Mouse (Mus musculus) lung, embryonic 14.5 days (tissue): ENCODE data around the gene Snx1. TPM values are rescaled to one million over a fixed set of nuclear protein-coding genes. Genes with fewer than 3 reads are reported as not detected.

Source experiments
- ATAC-seq: fragments of 200-750 bp; cut with Nextera tagmentation; 2 replicates; pipeline ENCODE4 v1.8.0; 2017; ENCODE audit warnings: mild to moderate bottlenecking, moderate TSS enrichment, moderate library complexity; ENCODE audit not compliant: insufficient read depth
- DNase-seq: peaks from one replicate; pipeline ENCODE4 v3.0.0-alpha.2; 2015
- H3K27ac ChIP-seq: fragments of 300-500 bp; sonication (generic); 2 replicates; pipeline ENCODE4 v1.5.1; 2014; ENCODE audit warnings: low read depth, mild to moderate bottlenecking, moderate library complexity
- H3K27me3 ChIP-seq: fragments of 300-500 bp; sonication (generic); 2 replicates; pipeline ENCODE4 v1.6.1; 2014; ENCODE audit warnings: low read length, control low read depth; ENCODE audit not compliant: insufficient read depth
- H3K36me3 ChIP-seq: fragments of 300-500 bp; sonication (generic); 2 replicates; pipeline ENCODE4 v1.6.1; 2014; ENCODE audit warnings: control low read depth; ENCODE audit not compliant: insufficient read depth
- H3K4me1 ChIP-seq: fragments of 300-500 bp; sonication (generic); 2 replicates; pipeline ENCODE4 v1.6.1; 2014; ENCODE audit warnings: antibody characterized with exemption, control low read depth; ENCODE audit not compliant: insufficient read depth
- H3K4me2 ChIP-seq: fragments of 300-500 bp; sonication (generic); 2 replicates; pipeline ENCODE4 v1.6.1; 2014; ENCODE audit warnings: mild to moderate bottlenecking
- H3K4me3 ChIP-seq: fragments of 300-500 bp; sonication (generic); 2 replicates; pipeline ENCODE4 v1.5.1; 2014; ENCODE audit warnings: low read depth, low read length
- H3K9ac ChIP-seq: fragments of 300-500 bp; sonication (generic); 2 replicates; pipeline ENCODE4 v1.6.1; 2014
- H3K9me3 ChIP-seq: fragments of 300-500 bp; sonication (generic); 2 replicates; pipeline ENCODE4 v1.6.1; 2016; ENCODE audit warnings: low read depth, low read length, control low read depth
- CTCF ChIP-seq: IDR thresholded peaks from 2 replicates; pipeline ENCODE4 v1.5.1; 2016; ENCODE audit warnings: antibody characterized with exemption, low read depth
- WGBS: fragments of 180-500 bp; shearing (Covaris S2); extraction: QIAGEN DNeasy Blood & Tissue Kit; methylation state at CpG from one replicate; pipeline ENCODE4 v1.1.7; 2014; 5-methylcytosine and 5-hydroxymethylcytosine counted together
- polyA plus RNA-seq: library from polyadenylated mRNA; unstranded; fragments of >200 nt; fragmentation: Nextera tagmentation; extraction: Ambion mirVana; gene quantifications from 2 replicates; pipeline ENCODE4 v1.2.1, GENCODE M21; 2014

The Snx1 gene
- polyA plus RNA-seq, 1 experiment from 2014 or later: 116 TPM

GRCm38 (mm10) chr9:66120945-66121344 is 5.4 kb downstream of the Snx1 start:
- no peaks in the 10 kb centered on the region for H3K27me3 ChIP-seq
- no peak overlapping the region for H3K9ac ChIP-seq
- no peak overlapping the region for H3K27ac ChIP-seq
- H3K4me1 ChIP-seq: no peaks in the 10 kb centered on the region; the same call in 1 of the 2 replicates
- peaks cover 3% of the 10 kb centered on the region; the same call in 1 of the 2 replicates for H3K36me3 ChIP-seq
- ATAC-seq (no peak), DNase-seq (no peak)
- WGBS: 72% methylated on average over 3 of the region's 3 CpGs
- no peak overlapping the region for H3K4me2 ChIP-seq
- TF ChIP-seq CTCF: no peak
- no peaks in the 10 kb centered on the region for H3K9me3 ChIP-seq
- no peak overlapping the region for H3K4me3 ChIP-seq

GRCm38 (mm10) chr9:66120106-66120505 is 6.3 kb downstream of the Snx1 start:
- ATAC-seq (no peak), DNase-seq (no peak)
- TF ChIP-seq CTCF: no peak
- H3K9me3 ChIP-seq: no peaks in the 10 kb centered on the region
- H3K36me3 ChIP-seq: peaks cover 3% of the 10 kb centered on the region; the same call in 1 of the 2 replicates
- no peak overlapping the region for H3K9ac ChIP-seq
- 88% methylated on average over 4 of the region's 4 CpGs for WGBS
- no peak overlapping the region for H3K27ac ChIP-seq
- H3K27me3 ChIP-seq: no peaks in the 10 kb centered on the region
- H3K4me3 ChIP-seq: no peak overlapping the region
- H3K4me2 ChIP-seq: no peak overlapping the region
- H3K4me1 ChIP-seq: no peaks in the 10 kb centered on the region; the same call in 1 of the 2 replicates

- no peak for TF ChIP-seq CTCF
- H3K4me2 ChIP-seq: no peak overlapping the region
- no peaks in the 10 kb centered on the region for H3K27me3 ChIP-seq
- no peak for ATAC-seq
- 87% methylated on average over 2 of the region's 2 CpGs for WGBS
- H3K9me3 ChIP-seq: no peaks in the 10 kb centered on the region
- no peak overlapping the region for H3K4me3 ChIP-seq
- peaks cover 3% of the 10 kb centered on the region; the same call in 1 of the 2 replicates for H3K36me3 ChIP-seq
- H3K27ac ChIP-seq: no peak overlapping the region
- no peaks in the 10 kb centered on the region for H3K4me1 ChIP-seq
- no peak for DNase-seq
- no peak overlapping the region for H3K9ac ChIP-seq
Measured at GRCm38 (mm10) chr9:66119498-66119897, 6.9 kb downstream of the Snx1 start.

- no peaks in the 10 kb centered on the region for H3K9me3 ChIP-seq
- no peaks in the 10 kb centered on the region for H3K27me3 ChIP-seq
- H3K27ac ChIP-seq: no peak overlapping the region
- H3K4me3 ChIP-seq: no peak overlapping the region
- no peak for ATAC-seq
- no peak for DNase-seq
- TF ChIP-seq CTCF: no peak
- 63% methylated on average over 8 of the region's 8 CpGs for WGBS
- no peaks in the 10 kb centered on the region for H3K4me1 ChIP-seq
- no peak overlapping the region for H3K4me2 ChIP-seq
- H3K9ac ChIP-seq: no peak overlapping the region
- H3K36me3 ChIP-seq: peaks cover 11% of the 10 kb centered on the region; the same call in 1 of the 2 replicates
Measured at GRCm38 (mm10) chr9:66116890-66117289, 9.5 kb downstream of the Snx1 start.

GRCm38 (mm10) chr9:66114341-66114740 is 12.0 kb downstream of the Snx1 start:
- DNase-seq (no peak), ATAC-seq (no peak)
- no peaks in the 10 kb centered on the region for H3K4me1 ChIP-seq
- H3K9me3 ChIP-seq: no peaks in the 10 kb centered on the region
- no peak overlapping the region for H3K27ac ChIP-seq
- 96% methylated on average over 3 of the region's 3 CpGs for WGBS
- H3K27me3 ChIP-seq: no peaks in the 10 kb centered on the region
- H3K9ac ChIP-seq: no peak overlapping the region
- H3K4me3 ChIP-seq: no peak overlapping the region
- no peak overlapping the region for H3K4me2 ChIP-seq
- TF ChIP-seq CTCF: no peak
- H3K36me3 ChIP-seq: peaks cover 18% of the 10 kb centered on the region

- 89% methylated on average over 8 of the region's 8 CpGs for WGBS
- Histone ChIP-seq H3K36me3 (peaks cover 37% of the 10 kb centered on the region), H3K4me2 (no peak overlapping the region), H3K9ac (no peak overlapping the region), H3K27me3 (no peaks in the 10 kb centered on the region), H3K4me3 (no peak overlapping the region), H3K4me1 (no peaks in the 10 kb centered on the region), H3K9me3 (no peaks in the 10 kb centered on the region), H3K27ac (no peak overlapping the region)
- DNase-seq (no peak), ATAC-seq (no peak)
- TF ChIP-seq CTCF: no peak
Measured at GRCm38 (mm10) chr9:66110611-66111379, 15.6 kb downstream of the Snx1 start.

GRCm38 (mm10) chr9:66110126-66110525 is 16.3 kb downstream of the Snx1 start:
- no peak for ATAC-seq
- DNase-seq: no peak
- Histone ChIP-seq H3K9me3 (no peaks in the 10 kb centered on the region), H3K27me3 (no peaks in the 10 kb centered on the region), H3K36me3 (peaks cover 43% of the 10 kb centered on the region), H3K9ac (no peak overlapping the region), H3K4me2 (no peak overlapping the region), H3K27ac (no peak overlapping the region), H3K4me1 (no peaks in the 10 kb centered on the region), H3K4me3 (no peak overlapping the region)
- 69% methylated on average over 8 of the region's 8 CpGs for WGBS
- no peak for TF ChIP-seq CTCF
